Mouse (Mus musculus): ENCODE measurements around the gene Shank3.

The Shank3 gene

GRCm38 (mm10) chr15:89477091-89477491, 22.3 kb upstream of the Shank3 start, which contains the start of gene Arsa:
TSS of gene Arsa (minus strand) at chr15:89477425.
- in situ Hi-C loops (cut with MboI, MseI): no loop called here

GRCm38 (mm10) chr15:89477806-89478205, 21.6 kb upstream of the Shank3 start:
- in situ Hi-C loops (cut with MboI, MseI): no loop called here

GRCm38 (mm10) chr15:89478622-89479021, 20.8 kb upstream of the Shank3 start:
- in situ Hi-C loops (cut with MboI, MseI): no loop called here

GRCm38 (mm10) chr15:89480584-89480983, 18.8 kb upstream of the Shank3 start:
- in situ Hi-C loops (cut with MboI, MseI): no loop called here

- in situ Hi-C loops (cut with MboI, MseI): no loop called here
Observed at GRCm38 (mm10) chr15:89488182-89488581, 11.2 kb upstream of the Shank3 start.

GRCm38 (mm10) chr15:89488611-89489117, 10.8 kb upstream of the Shank3 start:
- in situ Hi-C loops (cut with MboI, MseI): no loop called here

GRCm38 (mm10) chr15:89494970-89495369, 4.5 kb upstream of the Shank3 start:
- in situ Hi-C loops (cut with MboI, MseI): no loop called here

- in situ Hi-C loops (cut with MboI, MseI): no loop called here
Observed at GRCm38 (mm10) chr15:89496131-89496530, 3.3 kb upstream of the Shank3 start.

- in situ Hi-C loops (cut with MboI, MseI): no loop called here
Observed at GRCm38 (mm10) chr15:89496841-89497240, 2.6 kb upstream of the Shank3 start.

- in situ Hi-C loops (cut with MboI, MseI): no loop called here
Observed at GRCm38 (mm10) chr15:89497391-89498048, 1.9 kb upstream of the Shank3 start.

GRCm38 (mm10) chr15:89498049-89498960, 1.1 kb upstream of the Shank3 start:
- in situ Hi-C loops (cut with MboI, MseI): no loop called here

GRCm38 (mm10) chr15:89499784-89500220, 379 bp downstream of the Shank3 start:
- in situ Hi-C loops (cut with MboI, MseI): no loop called here

- in situ Hi-C loops (cut with MboI, MseI): no loop called here
Observed at GRCm38 (mm10) chr15:89500221-89500791, 883 bp downstream of the Shank3 start.

- in situ Hi-C loops (cut with MboI, MseI): no loop called here
Observed at GRCm38 (mm10) chr15:89501321-89501720, 1.9 kb downstream of the Shank3 start.

- in situ Hi-C loops (cut with MboI, MseI): no loop called here
Observed at GRCm38 (mm10) chr15:89504838-89505237, 5.4 kb downstream of the Shank3 start.

- in situ Hi-C loops (cut with MboI, MseI): no loop called here
Observed at GRCm38 (mm10) chr15:89507751-89508150, 8.3 kb downstream of the Shank3 start.

- in situ Hi-C loops (cut with MboI, MseI): no loop called here
Observed at GRCm38 (mm10) chr15:89512679-89513078, 13.3 kb downstream of the Shank3 start.

GRCm38 (mm10) chr15:89521951-89522350, 22.5 kb downstream of the Shank3 start:
- in situ Hi-C loops (cut with MboI, MseI): no loop called here

- in situ Hi-C loops (cut with MboI, MseI): no loop called here
Observed at GRCm38 (mm10) chr15:89522566-89523282, 23.3 kb downstream of the Shank3 start.

GRCm38 (mm10) chr15:89523283-89523832, 23.9 kb downstream of the Shank3 start:
- in situ Hi-C loops (cut with MboI, MseI): no loop called here

GRCm38 (mm10) chr15:89524001-89524571, 24.7 kb downstream of the Shank3 start:
- in situ Hi-C loops (cut with MboI, MseI): no loop called here

Measured in T-helper 2 cell (primary cell).